Mouse (Mus musculus) heart, postnatal 0 days (tissue): ENCODE measurements around the gene Gatad2a. TPM values are rescaled to one million over a fixed set of nuclear protein-coding genes. Genes with fewer than 3 reads are reported as not detected.
A peak's percentile ranks its signal among the peaks of the same experiment; 100 is the strongest.

Experiments used
- ATAC-seq: fragments of 200-750 bp; cut with Nextera tagmentation; 2 replicates; pipeline ENCODE4 v1.8.0; 2017; ENCODE audit warnings: low read depth, moderate number of reproducible peaks, moderate library complexity; ENCODE audit not compliant: insufficient read depth
- DNase-seq: peaks from one replicate; pipeline ENCODE4 v3.0.0-alpha.2; 2016; ENCODE audit warnings: low spot score
- H3K27ac ChIP-seq: fragments of 300-500 bp; sonication (generic); 2 replicates; pipeline ENCODE4 v1.5.1; 2014; ENCODE audit warnings: low read depth, mild to moderate bottlenecking
- H3K27me3 ChIP-seq: fragments of 300-500 bp; sonication (generic); 2 replicates; pipeline ENCODE4 v1.6.1; 2014; ENCODE audit warnings: low read length, mixed read lengths; ENCODE audit not compliant: control insufficient read depth, insufficient read depth
- H3K36me3 ChIP-seq: fragments of 300-500 bp; sonication (generic); replicated peaks from 2 replicates; pipeline ENCODE4 v1.6.1; 2014; ENCODE audit warnings: low read length, mixed read lengths; ENCODE audit not compliant: control insufficient read depth, insufficient read depth
- H3K4me1 ChIP-seq: fragments of 300-500 bp; sonication (generic); 2 replicates; pipeline ENCODE4 v1.6.1; 2014; ENCODE audit warnings: antibody characterized with exemption; ENCODE audit not compliant: control insufficient read depth, insufficient read depth
- H3K4me2 ChIP-seq: fragments of 300-500 bp; sonication (generic); 2 replicates; pipeline ENCODE4 v1.6.1; 2014; ENCODE audit warnings: low read depth, mild to moderate bottlenecking, low read length, moderate library complexity
- H3K4me3 ChIP-seq: fragments of 300-500 bp; sonication (generic); 2 replicates; pipeline ENCODE4 v1.5.1; 2014; ENCODE audit warnings: low read depth, low read length
- H3K9ac ChIP-seq: fragments of 300-500 bp; sonication (generic); replicated peaks from 2 replicates; pipeline ENCODE4 v1.6.1; 2014; ENCODE audit warnings: low read depth, low read length, mixed read lengths
- H3K9me3 ChIP-seq: fragments of 300-500 bp; sonication (generic); replicated peaks from 2 replicates; pipeline ENCODE4 v1.6.1; 2016; ENCODE audit warnings: low read length; ENCODE audit not compliant: control insufficient read depth
- CTCF ChIP-seq: IDR thresholded peaks from 2 replicates; pipeline ENCODE4 v1.5.1; 2016; ENCODE audit warnings: antibody characterized with exemption, control low read depth, low read depth
- EP300 ChIP-seq: IDR thresholded peaks from 2 replicates; pipeline ENCODE4 v1.6.1; 2016; ENCODE audit warnings: antibody characterized with exemption, low read depth
- WGBS: fragments of 180-500 bp; shearing (Covaris S2); extraction: QIAGEN DNeasy Blood & Tissue Kit; methylation state at CpG from one replicate; pipeline ENCODE4 v1.1.7; 2014; 5-methylcytosine and 5-hydroxymethylcytosine counted together
- polyA plus RNA-seq: library from polyadenylated mRNA; unstranded; fragments of >200 nt; fragmentation: Nextera tagmentation; extraction: Ambion mirVana; gene quantifications from 2 replicates; pipeline ENCODE4 v1.2.1, GENCODE M21; 2015
- total RNA-seq: library from RNA; depleted of rRNA; stranded (reverse); fragments of >200 nt; gene quantifications from 2 replicates; pipeline ENCODE4 v1.2.3, GENCODE M21; 2014; ENCODE audit warnings: low replicate concordance

Gatad2a gene
- total and polyA plus RNA-seq, 2 experiments from 2014 or later, result 18.9 to 26.9 TPM

DNA sequence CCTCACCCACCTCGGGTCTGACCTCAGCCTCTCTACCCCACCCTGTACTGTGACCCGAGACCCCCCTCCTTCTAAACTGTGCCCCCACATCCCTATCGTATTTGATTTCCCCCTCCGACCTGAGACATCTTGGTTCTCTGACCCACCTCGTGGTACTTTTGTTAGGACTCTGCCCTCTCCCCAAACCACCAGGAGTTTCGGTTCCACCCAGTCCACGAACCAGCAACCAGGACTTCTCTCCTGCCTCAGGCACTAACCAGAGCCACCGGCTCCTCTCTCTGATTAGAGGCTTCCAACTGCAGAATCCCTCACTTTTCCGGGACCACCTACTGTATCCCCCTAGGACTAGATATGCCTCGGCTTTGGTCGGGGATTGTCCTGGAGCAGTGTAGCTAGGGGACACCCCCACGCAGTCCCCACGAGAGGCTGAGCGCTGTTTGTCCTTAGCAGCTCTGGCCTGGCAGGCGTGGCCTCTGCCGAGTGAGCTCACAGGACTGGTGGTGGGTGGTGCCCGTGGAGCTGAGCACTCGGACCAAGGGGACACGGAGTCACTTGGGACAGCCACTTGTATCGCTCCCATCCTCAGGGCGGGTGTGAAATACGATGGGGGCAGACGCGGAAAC, 107.8 kb downstream of the Gatad2a start:
- TF ChIP-seq EP300, result no peak
- no peak for TF ChIP-seq CTCF
- DNase-seq, result no peak
- ATAC-seq, result peak; percentile 28; the same call in 1 of the 2 replicates
- Histone ChIP-seq H3K27ac (no peak overlapping the region), H3K9ac (0 out of 2 replicates have a peak overlapping the region, but pooled peaks have one; percentile 25), H3K4me3 (peak overlapping the region; percentile 38), H3K27me3 (peaks cover 69% of the 10 kb centered on the region), H3K4me1 (peaks cover 17% of the 10 kb centered on the region), H3K36me3 (0 out of 2 replicates have a peak, but pooled peaks cover 9% of the 10 kb centered on the region), H3K9me3 (no peaks in the 10 kb centered on the region), H3K4me2 (peak overlapping the region; percentile 62)
- WGBS, result 6% methylated on average over 24 of the region's 24 CpGs

DNA sequence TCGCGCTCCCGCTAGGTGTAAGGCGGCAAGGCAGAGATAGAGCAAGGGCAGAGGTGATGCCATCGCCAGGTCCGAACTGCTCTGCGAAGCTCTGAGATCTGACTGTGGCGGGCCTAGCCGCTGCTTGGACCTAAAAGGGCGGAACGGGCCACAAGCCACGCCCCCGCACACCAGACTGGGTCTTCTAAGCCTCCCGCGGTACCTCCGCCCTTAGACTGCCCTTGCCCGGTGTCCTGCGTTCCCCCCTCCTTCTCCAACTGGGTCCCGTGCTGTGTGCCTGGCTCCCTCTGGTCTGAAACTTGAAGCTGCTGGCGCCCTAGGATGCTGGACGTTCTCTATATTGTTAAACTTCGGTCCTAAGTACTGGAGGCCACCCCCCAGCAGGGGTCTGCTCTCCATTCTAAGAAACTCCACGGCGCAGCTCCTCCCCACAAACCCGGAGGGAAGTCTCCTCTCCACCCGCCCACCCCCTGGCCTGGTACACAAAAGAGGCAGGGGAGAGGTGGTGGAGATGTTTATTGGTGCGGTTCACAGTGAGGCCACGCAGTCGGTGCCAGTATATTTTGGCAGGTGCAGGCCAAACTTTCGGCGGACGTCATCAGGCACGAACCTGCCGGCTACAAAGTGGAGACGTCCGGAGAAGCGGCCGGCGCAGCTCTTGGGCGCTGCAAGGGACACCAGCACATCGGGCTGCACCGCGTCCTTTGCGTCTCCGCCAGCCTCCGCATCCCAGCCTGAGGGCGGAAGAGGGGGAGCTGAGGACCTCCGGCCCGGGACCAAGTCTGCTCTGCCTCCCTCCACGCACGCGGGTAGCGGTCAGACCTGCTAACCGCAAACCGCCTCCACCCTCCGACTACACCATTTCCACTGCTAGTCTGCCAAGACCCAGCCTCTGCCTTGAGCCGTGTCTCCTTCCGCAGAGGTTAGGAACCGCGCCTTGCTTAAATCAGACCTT, 108.6 kb downstream of the Gatad2a start, which contains the start of gene Cilp2:
Gene Cilp2, minus strand, starts transcription at position 399 of the 955 bp plus-strand sequence.
- Histone ChIP-seq H3K27me3 (peaks cover 77% of the 10 kb centered on the region), H3K4me1 (peaks cover 17% of the 10 kb centered on the region), H3K9ac (0 out of 2 replicates have a peak within 1 kb of the TSS, but pooled peaks have one; percentile 25), H3K4me3 (peak within 1 kb of the TSS; percentile 38), H3K36me3 (0 out of 2 replicates have a peak, but pooled peaks cover 4% of the 10 kb centered on the region), H3K4me2 (peak within 1 kb of the TSS; percentile 62), H3K9me3 (no peaks in the 10 kb centered on the region), H3K27ac (no peak within 1 kb of the TSS)
- TF ChIP-seq CTCF (no peak), EP300 (no peak)
- WGBS, result 1% methylated on average over 56 of the region's 60 CpGs
- DNase-seq (peak; percentile 19), ATAC-seq (peak; percentile 32; the same call in 1 of the 2 replicates)

DNA sequence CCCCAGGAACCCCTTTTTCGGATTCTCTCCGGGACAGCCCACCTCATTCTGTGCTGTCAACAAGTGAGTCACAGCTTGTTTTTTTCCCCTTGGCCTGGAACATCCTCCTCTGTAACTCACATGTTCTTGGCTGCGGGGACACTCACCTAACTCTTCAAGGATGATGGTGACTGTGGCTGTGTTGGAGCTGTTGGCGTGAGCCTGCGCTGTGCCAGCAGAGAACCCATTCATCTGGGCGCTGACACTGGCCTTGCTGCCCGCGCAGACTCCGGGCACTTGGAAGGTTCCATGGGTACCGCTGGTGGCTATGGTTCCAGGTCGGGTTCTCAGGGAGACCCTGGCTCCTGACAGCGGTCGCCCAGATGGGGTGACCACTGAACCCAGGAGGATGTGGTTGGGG, 112.0 kb downstream of the Gatad2a start:
- Histone ChIP-seq H3K9me3 (no peaks in the 10 kb centered on the region), H3K4me2 (no peak overlapping the region), H3K4me1 (peaks cover 19% of the 10 kb centered on the region), H3K4me3 (no peak overlapping the region), H3K36me3 (no peaks in the 10 kb centered on the region), H3K9ac (no peak overlapping the region), H3K27me3 (peaks cover 100% of the 10 kb centered on the region), H3K27ac (no peak overlapping the region)
- TF ChIP-seq CTCF, result no peak
- no peak for TF ChIP-seq EP300
- no peak for DNase-seq
- ATAC-seq, result no peak
- WGBS, result 62% methylated on average over 13 of the region's 13 CpGs

DNA sequence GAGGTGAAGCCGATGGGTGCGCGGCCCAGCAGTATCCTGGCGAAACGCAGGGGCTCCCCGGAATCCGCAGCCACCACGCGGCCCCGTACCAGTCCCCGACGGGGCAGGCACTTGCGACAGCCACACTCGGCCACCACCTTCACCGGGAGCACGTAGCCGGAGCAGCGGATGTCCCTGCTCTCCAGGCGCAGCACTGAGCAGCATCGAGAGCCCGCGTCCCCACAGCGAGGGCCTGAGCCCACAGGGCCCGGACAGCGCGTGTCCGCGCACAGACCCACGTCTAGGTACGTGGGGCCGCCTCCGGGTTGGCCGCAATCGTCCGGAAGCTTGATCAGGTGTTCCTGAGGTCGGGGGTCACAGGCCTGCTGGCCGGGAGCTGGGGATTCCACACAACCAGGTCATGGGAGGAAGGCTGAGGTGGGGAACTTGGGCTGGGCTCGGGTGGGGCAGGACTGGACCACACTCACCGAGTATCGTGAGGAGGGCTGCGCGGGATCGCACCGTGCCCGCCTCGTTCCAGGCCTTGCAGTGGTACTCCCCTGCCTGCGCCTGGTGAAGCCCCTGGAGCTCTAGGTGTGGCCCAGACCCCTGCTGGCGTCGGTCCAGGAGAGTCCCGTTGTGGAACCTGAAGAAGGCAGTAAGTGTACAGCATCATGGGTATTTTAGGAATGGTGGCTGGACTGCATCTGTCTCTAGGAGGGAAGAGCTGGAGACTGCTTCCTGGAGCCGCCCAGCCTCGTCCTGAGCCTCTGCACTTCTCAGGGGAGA, 113.2 kb downstream of the Gatad2a start:
- ATAC-seq, result no peak
- peaks cover 7% of the 10 kb centered on the region; the same call in 1 of the 2 replicates for H3K4me1 ChIP-seq
- H3K4me2 ChIP-seq, result no peak overlapping the region
- H3K36me3 ChIP-seq, result no peaks in the 10 kb centered on the region
- no peak for TF ChIP-seq CTCF
- TF ChIP-seq EP300, result no peak
- DNase-seq, result no peak
- H3K27ac ChIP-seq, result no peak overlapping the region
- H3K9ac ChIP-seq, result no peak overlapping the region
- H3K9me3 ChIP-seq, result no peaks in the 10 kb centered on the region
- WGBS, result 21% methylated on average over 52 of the region's 52 CpGs
- H3K27me3 ChIP-seq, result peaks cover 91% of the 10 kb centered on the region
- peak overlapping the region; percentile 45 for H3K4me3 ChIP-seq
